Mouse (Mus musculus) ZHBTc4 (cell line): ENCODE measurements around the gene D7Ertd443e.

ENCODE experiments used
- DNase-seq: peaks from one replicate; pipeline ENCODE4 v3.0.0-alpha.2; 2011; ENCODE audit warnings: low read depth, low spot score

Gene D7Ertd443e

DNA sequence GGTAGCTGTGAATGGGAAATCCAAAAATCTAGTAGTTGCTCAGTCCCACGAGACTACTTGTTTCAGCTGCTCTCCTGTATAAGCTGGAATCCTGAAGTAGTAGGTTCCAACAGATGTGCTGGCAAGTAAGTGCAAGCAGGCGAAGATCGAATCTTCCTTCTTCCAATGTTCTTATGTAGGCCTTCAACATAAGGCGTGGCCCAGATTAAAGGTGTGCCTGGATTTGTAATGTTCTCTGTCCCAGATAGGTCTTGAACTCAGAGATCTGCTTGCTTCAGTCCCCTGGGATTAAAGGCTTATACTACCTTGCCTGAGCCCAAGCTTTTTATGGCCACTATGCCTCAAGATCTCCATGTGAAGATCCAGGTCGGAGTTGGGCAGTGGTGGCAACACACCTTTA lies at the start of gene D7Ertd443e:
TSS of gene D7Ertd443e (minus strand) at position 101 of the 400 bp plus-strand sequence.
- DNase-seq: no peak

DNA sequence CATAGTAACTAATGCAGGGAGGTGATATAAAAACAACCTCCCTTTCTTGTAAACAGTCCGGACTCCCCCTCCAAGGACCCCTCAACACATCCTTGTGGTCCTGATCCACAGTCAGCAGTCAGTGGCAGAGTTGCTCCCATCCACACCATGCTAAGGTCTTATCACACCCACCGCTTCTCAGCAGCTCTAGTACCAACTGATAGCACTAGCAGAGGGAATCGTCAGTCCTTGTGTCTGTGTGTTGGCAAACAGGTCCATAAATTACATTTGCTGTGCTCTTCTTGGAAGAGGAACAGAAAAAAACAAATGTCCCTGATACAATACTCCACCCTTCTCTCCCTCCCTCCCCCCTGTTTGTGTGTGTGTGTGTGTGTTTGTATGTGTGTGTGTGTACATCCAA lies 46.2 kb upstream of the D7Ertd443e start:
- DNase-seq: no peak

DNA sequence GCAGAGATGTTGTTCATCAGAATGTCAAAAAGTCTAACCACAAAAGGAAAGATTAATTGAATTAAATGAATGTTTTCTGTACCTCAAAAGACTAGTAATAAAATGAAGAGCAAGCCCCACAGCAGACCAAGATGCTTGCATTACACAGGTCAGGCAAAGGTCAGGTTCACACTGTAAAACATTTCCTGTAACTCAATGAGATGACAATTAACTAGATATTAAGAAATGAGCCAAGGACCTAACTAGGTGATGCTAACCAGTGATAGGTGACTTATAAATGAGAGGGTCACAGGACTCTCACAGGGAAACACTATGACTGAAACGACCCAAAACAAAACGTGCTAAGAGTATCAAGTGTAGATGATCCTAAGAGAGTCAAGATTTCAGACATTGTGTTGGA lies 43.2 kb upstream of the D7Ertd443e start:
- DNase-seq: no peak

DNA sequence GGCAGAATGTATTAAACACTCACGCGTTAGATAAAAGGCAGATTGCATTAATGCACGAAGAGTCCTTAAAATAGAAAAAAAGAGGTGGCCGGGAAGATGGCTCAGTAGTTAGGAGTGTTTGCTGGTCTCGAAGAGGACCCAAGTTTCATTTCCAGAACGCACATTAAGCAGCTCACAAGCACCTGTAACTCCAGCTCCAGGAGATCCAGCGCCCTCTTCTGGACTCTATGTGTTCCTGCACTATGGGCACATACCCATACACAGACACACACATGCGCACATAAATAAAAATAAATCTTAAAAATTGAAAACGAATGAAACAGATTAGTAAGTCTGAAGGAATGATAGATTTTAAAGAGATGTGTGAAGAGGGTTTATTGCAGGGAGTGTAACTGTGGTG lies 29.6 kb upstream of the D7Ertd443e start:
- peak; percentile 39 for DNase-seq

DNA sequence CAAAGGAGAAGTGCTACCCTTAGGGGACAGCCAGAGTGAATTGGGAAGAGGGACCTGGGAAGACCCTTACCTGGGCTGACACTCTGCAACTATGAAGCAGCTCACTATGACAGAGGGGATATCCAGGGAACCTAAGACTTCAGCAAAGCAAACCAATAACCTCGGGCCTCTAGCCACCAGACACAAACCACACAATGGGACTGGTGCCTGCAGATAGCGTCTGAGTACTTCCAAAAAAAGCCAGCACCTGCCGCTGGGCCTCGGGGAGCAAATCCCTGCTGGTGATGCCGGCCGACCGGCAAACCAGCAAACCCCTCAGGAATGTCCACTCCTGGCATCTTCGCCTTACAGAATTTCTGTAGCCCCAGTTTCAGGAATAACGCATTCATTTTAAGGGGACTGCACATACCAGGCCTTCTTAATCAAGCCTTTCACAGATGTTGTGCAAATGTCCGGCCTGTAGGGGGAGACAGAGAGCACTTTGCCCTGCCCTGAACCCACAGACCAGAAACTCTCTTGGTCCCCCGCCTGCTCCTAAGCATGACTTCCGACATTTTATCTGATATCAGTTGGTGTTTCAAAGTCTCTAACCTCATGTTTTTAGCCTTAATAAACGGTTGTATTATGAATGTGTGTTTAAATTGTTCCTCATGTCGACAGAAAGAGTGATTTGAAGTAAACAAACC lies 28.7 kb upstream of the D7Ertd443e start:
- peak; percentile 68 for DNase-seq

DNA sequence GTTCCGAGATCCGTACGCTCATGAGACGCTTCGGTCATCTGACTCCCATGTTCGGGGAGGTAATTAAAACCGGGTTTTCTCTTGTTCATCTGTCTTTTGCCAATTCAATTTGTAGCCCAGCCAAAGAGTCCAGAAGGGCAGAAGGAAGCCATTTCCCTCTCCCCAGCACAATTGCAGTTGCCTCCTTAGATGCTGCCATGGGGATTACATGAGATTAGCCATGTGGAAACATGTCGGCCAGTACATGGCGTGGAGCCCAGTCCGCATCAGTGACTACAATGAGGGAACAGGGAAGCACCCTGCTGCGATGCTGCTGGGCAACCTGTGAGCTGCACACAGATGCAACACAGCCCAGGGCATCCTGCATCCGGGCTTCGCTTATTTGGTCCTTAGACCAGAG lies 23.2 kb upstream of the D7Ertd443e start:
- no peak for DNase-seq

DNA sequence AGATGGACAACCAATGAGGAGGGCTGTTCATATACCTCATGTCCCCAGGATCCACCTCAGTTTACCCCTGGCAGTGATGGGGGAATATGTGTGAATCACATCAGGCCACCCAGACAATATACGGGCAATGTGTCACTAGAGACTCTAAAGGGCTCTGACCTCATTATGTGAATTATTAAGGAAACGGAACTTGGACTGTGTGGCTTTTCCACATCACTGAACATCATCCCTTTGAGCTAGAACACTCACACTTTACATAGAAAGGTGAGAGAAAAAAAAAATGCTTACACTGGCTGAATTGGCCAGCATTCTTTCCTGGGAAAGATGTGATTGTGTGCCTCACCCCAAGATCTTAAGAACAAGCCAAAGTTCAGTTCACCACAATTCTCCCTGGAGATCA lies 15.3 kb upstream of the D7Ertd443e start:
- DNase-seq: no peak

DNA sequence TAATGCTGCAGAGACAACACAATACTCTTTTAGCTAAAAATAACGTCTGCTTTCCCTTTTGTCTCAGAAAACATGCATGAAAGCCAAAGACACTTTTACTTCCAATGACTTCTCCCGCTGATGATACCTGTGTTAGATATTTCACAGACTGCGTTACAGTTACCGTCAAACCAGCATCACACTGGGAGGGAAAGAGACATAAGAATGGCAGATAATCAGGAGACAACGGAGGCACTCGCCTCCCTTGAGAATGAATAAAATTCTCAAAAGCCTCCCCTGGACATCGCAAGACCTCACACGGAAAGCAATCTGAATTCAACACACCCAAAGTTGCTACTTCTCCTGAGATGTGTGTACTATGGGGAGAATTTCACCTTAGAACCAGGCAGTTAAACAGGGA lies 11.3 kb upstream of the D7Ertd443e start:
- peak; percentile 39 for DNase-seq

DNA sequence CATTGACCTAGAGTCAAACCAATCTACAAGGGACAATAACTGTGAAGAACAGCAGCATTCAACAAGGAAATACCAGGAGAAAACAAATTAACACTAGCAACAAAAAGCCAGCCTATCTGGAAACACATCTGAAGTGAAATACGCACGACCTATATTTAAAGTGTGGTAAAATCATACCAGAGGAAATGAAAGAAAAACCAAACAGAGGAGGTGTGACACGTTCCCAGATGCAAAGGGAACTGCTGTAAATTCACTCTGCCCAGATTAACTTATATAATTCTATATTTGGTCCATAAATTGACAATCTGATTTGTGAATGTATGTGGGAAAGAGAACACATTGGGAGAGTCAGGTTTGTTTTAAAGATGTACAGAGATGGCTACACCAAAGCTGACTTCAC lies 2.7 kb downstream of the D7Ertd443e start:
- no peak for DNase-seq

DNA sequence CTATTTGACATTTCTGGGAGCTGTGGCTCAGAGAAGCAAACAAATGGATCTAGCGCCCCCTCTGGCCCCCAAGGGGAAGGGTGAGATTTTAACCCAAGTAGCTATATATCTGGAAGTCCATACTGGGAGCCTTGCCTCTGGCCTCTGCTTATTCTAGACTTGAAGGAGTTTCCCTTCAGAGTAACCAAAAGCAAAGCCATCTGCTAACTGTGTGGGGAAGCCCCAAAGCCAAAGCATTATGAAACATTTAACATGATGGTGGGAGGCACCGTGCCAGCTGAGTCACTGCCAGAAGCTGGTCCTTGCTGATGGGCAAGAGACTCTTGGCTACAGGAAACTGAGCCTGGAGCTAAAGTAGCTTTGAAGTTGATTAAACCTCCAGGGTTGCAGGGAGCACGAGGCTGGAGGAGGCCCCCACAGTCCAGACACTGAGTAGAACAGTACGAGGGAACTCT lies 4.0 kb downstream of the D7Ertd443e start:
- peak; percentile 56 for DNase-seq

DNA sequence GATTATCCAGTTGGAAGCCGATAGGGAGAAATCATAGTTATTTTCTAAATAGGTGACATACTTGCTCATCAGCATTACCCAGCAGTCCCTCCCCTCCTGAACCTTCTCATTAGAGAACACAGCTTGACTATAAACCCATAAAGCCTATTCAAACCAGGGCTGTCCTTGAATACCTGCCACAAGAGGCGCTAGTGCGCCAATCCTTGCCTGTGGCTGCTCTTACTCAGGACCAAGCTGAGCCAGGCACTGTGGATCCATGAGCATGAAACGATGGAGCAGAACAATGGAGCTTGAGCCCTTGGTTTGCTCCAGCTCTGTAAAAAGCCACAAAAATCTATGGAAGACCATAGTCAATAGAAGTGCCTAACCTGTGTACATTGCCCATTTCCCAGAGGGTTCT lies 7.2 kb downstream of the D7Ertd443e start:
- DNase-seq: peak; percentile 88

DNA sequence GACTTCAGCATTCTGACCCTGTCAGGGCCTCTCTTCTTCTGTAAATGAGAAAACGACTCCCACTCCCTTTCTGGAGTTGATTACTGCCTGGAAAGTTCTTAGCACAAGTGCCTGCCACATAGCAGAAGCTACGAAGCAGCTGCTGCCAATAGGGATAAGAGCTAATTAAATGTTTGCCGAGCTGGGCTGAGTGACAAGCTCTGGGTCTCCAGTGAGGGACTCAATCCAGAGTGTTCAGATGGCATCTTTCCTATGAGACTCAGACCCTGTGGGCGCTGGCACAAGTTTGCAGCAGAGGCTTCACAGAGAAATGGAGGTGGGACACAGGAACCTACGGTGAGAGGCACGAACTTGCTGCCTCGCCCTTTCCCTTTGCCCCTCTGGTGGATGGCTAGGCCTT lies 8.7 kb downstream of the D7Ertd443e start:
- no peak for DNase-seq

DNA sequence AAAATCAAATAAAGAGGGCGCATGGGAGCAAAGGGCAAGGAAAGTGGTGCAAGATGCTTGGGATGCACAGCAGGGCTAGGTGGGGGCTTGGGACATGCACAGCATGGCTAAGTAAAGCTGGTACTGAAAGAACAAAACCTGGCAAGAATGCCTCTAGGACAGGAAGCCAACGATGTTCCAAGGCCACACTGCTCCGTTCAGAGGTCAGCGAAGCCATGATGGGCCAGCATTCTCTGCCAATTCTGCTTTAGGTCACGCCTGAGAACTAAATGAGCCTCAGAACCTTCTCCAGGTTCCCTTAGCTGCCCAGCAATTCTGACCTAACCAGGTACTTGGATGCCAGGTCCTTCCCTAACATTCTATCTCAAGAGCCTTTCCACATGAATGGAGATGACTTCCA lies 13.2 kb downstream of the D7Ertd443e start:
- no peak for DNase-seq

DNA sequence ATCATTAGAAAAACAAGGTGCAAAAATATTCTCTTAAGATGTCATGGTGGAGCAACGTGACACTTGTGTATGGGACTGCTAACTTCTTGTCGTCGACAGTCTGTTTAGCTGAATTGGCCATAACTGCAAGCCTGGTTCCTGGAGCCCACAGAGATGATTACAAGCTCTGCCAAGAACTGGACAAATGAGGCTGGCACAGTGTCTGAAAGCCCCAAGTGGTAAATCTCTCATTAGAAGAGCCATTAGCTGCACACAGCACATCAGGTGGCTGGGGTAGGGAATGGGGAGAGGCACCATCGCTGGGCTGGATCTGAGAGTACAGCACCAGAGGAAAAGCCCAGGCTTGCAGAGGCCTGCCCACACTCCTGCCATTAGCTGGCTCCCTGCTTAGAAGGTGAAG lies 16.2 kb downstream of the D7Ertd443e start:
- DNase-seq: no peak

DNA sequence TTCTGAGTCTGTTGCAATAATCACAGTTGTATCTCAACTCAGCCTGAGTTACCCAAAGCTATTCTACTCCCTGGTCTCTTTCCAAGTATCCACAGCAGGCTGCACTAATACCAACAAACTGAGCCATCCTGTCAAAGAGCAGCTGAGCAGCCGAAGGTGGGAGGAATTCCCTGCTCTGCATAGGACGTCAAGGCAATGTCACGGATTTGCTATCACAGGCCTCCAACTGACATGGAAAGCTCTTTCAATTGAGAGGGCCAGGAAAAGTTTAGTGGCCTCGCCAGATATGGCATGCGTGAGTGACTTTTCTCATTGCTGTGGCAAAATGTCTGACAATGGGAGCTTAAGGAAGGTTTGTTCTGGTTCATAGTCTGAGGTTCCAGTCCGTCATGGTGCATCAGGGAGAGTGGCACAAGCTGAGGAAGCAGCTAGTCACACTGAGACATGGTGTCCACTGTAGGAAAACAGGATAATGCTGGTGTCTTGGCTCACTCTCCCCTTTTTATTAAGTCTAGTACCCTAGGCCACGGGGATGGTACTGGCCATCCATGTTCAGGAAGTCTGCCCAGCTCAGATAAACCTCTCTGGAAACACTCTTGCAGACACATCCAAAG lies 23.1 kb downstream of the D7Ertd443e start:
- DNase-seq: no peak

DNA sequence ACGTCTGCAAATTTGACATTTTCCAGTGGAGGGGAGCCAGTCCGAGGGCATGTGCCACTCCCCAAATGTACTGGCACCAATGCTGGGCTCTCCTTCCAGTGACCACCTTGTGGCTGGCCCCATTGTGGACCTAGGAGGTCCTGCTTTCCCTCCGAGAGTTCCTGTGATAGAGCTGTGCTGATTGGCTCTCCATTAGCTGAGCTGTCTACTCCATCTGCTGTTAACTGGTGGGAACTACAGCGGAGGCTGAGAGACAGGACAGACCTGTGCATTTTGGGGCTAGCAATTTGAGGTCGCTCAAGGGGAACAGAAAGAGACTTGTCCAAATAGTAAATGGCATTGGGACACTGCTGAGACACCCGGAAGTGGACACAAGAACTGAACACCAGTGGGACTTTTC lies 36.6 kb downstream of the D7Ertd443e start:
- peak; percentile 49 for DNase-seq

DNA sequence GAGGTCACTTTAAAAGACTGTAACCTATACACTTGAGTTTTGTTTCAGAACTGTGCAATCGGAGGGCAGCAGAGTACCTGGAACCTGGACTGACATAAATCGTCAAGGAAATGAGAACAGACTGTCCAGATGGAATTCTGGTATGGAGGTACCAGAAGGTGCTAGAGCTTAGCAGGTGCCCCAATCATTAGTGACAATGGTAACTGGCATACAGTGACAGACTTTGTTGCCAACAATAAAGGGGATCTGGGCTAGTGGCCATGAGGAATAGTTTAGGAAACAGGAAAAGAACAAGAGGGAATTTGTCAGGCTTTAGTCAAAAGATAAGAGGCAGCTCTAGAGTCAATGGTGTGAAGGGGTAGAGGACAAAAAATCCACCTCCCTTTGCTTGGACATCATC lies 43.3 kb downstream of the D7Ertd443e start:
- DNase-seq: no peak

DNA sequence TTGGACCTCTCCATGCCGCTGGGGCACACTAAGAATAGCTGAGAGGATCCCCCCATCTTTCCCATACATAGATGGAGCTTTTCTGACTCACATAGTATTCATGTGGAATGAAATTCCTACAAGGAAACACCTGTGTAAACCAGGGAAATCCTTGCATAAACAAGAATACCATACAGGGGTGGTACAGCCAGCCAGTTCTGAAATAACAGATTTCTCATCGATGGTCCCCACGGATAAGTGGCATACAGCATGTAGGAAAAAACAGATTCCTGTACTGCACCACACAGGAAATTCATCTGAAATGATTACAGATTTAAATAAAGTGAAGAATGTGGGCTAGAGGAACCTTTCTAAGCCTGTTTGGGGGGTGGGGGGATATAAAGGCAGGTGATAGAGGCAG lies 49.5 kb downstream of the D7Ertd443e start:
- DNase-seq: no peak

DNA sequence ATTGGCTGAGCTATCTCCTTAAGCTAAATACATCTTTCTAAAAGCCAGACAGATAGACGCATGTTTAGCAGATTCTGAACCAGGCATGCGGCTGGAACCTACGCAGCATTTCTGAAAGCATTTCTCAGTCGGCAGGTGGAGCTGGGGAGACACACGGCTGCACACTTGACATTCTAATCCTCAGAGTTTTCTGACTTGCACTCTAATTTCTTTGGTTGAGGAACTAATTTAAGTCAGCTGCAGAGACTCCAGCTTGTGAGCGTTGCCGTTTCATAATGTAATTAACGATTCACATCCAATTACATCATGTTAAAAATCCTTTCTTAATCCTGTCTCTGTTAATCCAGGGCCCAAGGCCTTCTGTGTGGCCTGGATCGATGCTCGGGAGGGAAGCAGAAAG lies 64.5 kb downstream of the D7Ertd443e start:
- DNase-seq: no peak

DNA sequence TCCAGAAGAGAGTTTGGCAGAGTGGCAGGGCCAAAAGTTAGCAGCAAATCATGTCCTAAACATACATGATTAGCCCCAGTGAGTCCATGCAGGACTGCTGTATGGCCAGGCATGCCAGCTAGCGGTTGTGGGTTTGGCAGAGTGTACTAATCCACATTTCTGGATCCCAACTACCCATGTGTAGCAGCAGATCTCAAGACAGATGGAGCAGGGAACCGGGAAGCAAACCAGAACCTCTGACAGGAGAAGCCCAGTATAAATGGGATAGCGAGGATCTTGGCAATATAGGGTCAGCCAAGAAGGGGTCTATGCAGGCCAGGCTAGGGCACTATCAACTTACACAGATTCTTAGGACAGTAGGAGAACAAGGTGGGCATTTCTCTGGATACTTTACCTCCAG lies 83.4 kb downstream of the D7Ertd443e start:
- DNase-seq: no peak

DNA sequence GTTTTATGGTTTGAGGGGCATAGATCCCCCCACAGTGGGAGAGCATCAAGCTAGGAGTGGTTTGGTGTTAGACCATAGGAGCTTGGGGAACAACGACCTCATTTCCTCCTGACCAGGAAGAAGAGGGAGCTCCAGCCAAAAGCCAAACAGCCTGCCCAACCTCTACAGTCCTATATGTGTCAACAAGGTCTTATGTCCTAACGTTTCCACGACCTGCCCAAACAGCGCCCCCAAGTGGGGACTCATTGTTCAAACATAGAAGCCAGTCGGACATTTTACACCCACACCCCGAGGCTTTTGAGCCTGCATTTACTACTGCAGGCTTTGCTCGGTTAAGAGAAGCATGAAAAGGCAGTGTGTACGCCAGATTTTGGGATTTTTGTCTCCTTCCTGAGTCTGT lies 84.2 kb downstream of the D7Ertd443e start:
- peak; percentile 77 for DNase-seq

DNA sequence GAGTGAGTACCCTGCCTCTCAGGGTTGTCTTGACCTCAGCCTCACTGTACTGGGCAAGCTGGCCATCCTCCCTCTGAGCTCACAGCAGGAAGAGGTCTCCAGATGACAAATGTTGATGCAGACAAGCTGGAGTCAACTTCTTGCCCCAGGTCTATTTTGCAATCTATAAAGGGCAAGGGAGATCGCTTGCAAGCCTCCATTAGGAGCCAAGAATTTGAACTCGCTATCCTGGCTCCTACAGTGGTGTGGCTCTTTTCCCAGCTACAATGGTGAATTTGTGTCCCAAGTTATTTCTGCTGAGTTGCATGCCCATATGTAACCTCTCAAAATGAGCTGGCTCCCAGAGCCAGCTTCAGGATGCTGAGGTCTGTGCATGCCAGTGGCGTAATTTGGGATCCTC lies 92.7 kb downstream of the D7Ertd443e start:
- no peak for DNase-seq

DNA sequence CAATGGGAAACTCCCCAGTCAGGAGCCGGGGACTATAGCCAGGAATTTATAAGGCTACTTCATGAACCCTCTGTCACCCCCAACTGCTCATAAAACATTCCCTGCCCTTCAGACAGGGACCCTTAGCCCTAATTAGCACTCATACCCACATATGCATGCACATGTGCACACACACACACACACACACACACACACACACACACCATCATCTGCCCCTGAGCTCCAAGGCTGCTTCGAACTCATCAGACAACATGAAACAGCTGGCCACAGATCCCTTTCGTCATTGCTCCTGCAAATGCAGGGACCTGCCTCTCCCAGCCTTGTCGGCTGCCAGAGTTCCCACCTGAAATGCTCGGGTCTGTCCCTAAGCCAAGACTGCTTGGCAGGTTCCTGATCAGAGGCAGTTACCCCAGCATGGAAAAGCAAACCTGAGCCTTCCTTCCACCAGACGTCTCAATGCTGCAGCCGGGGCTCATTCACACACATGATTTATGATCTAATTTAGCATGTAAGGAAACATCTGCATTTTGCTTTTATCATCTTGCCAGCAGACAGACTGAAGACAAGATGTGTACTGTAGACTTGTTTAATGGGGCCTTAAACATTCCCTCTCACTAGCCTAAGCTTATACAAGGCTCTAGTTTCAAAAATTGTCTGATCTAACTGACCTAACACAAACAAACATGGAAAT lies 95.7 kb downstream of the D7Ertd443e start:
- no peak for DNase-seq
